Mouse (Mus musculus) layer of hippocampus, adult 9-10 months (tissue): Measurements from ENCODE around the gene Akap7.

Experiments
- DNase-seq: peaks from one replicate; pipeline ENCODE4 v3.0.0; 2022; ENCODE audit warnings: low spot score

Gene Akap7

GRCm38 (mm10) chr10:25133581-25133980, 174.1 kb downstream of the Akap7 start:
- no peak for DNase-seq

GRCm38 (mm10) chr10:25128455-25128863, 179.2 kb downstream of the Akap7 start:
- DNase-seq: no peak

GRCm38 (mm10) chr10:25126035-25126434, 181.6 kb downstream of the Akap7 start:
- DNase-seq: no peak

GRCm38 (mm10) chr10:25120871-25121554, 186.7 kb downstream of the Akap7 start:
- DNase-seq: no peak
